Mouse (Mus musculus): Measurements from ENCODE around the gene Tex50.
"Not testable (repeated sequence)": the region's sequence is repeated elsewhere in the genome, so short reads cannot be mapped to it uniquely, and the experiment has no call there.

Tex50 gene

GRCm38 (mm10) chr1:161159214-161159613 is at the start of gene Tex50:
TSS of gene Tex50 (minus strand) at chr1:161159314.
- no peak for DNase-seq (ENCODE audit: low read depth, low spot score)

GRCm38 (mm10) chr1:161199856-161200255 is 40.7 kb upstream of the Tex50 start:
- no peak for DNase-seq (ENCODE audit: low read depth, low spot score)

- not testable (repeated sequence) for DNase-seq (ENCODE audit: low read depth, low spot score)
These were observed 37.2 kb upstream of the Tex50 start for GRCm38 (mm10) chr1:161196364-161196763.

- peak; percentile 63 for DNase-seq (ENCODE audit: low read depth, low spot score)
These were observed 36.6 kb upstream of the Tex50 start for GRCm38 (mm10) chr1:161195541-161196351.

GRCm38 (mm10) chr1:161190253-161190910 is 31.3 kb upstream of the Tex50 start:
- no peak for DNase-seq (ENCODE audit: low read depth, low spot score)

GRCm38 (mm10) chr1:161185431-161185830 is 26.3 kb upstream of the Tex50 start:
- DNase-seq (ENCODE audit: low read depth, low spot score), result no peak

GRCm38 (mm10) chr1:161183677-161184076 is 24.6 kb upstream of the Tex50 start:
- no peak for DNase-seq (ENCODE audit: low read depth, low spot score)

GRCm38 (mm10) chr1:161182386-161182785 is 23.3 kb upstream of the Tex50 start:
- DNase-seq (ENCODE audit: low read depth, low spot score), result no peak

GRCm38 (mm10) chr1:161180674-161181073 is 21.6 kb upstream of the Tex50 start:
- peak; percentile 31 for DNase-seq (ENCODE audit: low read depth, low spot score)

GRCm38 (mm10) chr1:161170651-161171050 is 11.5 kb upstream of the Tex50 start:
- peak; percentile 59 for DNase-seq (ENCODE audit: low read depth, low spot score)

- no peak for DNase-seq (ENCODE audit: low read depth, low spot score)
These were observed 1.2 kb upstream of the Tex50 start for GRCm38 (mm10) chr1:161160266-161160665.

GRCm38 (mm10) chr1:161156546-161156945 is 2.6 kb downstream of the Tex50 start:
- no peak for DNase-seq (ENCODE audit: low read depth, low spot score)

- no peak for DNase-seq (ENCODE audit: low read depth, low spot score)
These were observed 8.0 kb downstream of the Tex50 start for GRCm38 (mm10) chr1:161151098-161151497.

GRCm38 (mm10) chr1:161147888-161148287 is 11.2 kb downstream of the Tex50 start:
- no peak for DNase-seq (ENCODE audit: low read depth, low spot score)

- DNase-seq (ENCODE audit: low read depth, low spot score), result not testable (repeated sequence)
These were observed 13.5 kb downstream of the Tex50 start for GRCm38 (mm10) chr1:161145611-161146010.

- no peak for DNase-seq (ENCODE audit: low read depth, low spot score)
These were observed 15.9 kb downstream of the Tex50 start for GRCm38 (mm10) chr1:161143216-161143615.

- peak; percentile 38 for DNase-seq (ENCODE audit: low read depth, low spot score)
These were observed 16.5 kb downstream of the Tex50 start, which contains the start of gene Ankrd45 for GRCm38 (mm10) chr1:161142531-161143159. TSS of gene Ankrd45 (plus strand) at chr1:161142691.

GRCm38 (mm10) chr1:161140026-161140762 is 18.9 kb downstream of the Tex50 start:
- DNase-seq (ENCODE audit: low read depth, low spot score), result no peak

- no peak for DNase-seq (ENCODE audit: low read depth, low spot score)
These were observed 19.6 kb downstream of the Tex50 start for GRCm38 (mm10) chr1:161139496-161139895.

GRCm38 (mm10) chr1:161130726-161131664 is 28.1 kb downstream of the Tex50 start, which contains the start of gene Klhl20:
TSS of gene Klhl20 (minus strand) at chr1:161131511.
- DNase-seq (ENCODE audit: low read depth, low spot score), result peak; percentile 91
